Mouse (Mus musculus): ENCODE measurements around the gene Dgkq. TPM values are rescaled to one million over a fixed set of nuclear protein-coding genes. Genes with fewer than 3 reads are reported as not detected.

The Dgkq gene
- 10 to 100 TPM; 19.9 to 21.3 TPM for total RNA-seq (2021)
- long read RNA-seq, experiment 1, full-length matches to known transcripts: 7 of 19 reads
- long read RNA-seq, experiment 1, partial matches to known transcripts: 2 of 19 reads
- long read RNA-seq, experiment 1, other reads (novel, unspliced or antisense): 10 of 19 reads
- long read RNA-seq, experiment 2, full-length matches to known transcripts: 10 of 18 reads
- long read RNA-seq, experiment 2, partial matches to known transcripts: 4 of 18 reads
- long read RNA-seq, experiment 2, other reads (novel, unspliced or antisense): 4 of 18 reads

DNA sequence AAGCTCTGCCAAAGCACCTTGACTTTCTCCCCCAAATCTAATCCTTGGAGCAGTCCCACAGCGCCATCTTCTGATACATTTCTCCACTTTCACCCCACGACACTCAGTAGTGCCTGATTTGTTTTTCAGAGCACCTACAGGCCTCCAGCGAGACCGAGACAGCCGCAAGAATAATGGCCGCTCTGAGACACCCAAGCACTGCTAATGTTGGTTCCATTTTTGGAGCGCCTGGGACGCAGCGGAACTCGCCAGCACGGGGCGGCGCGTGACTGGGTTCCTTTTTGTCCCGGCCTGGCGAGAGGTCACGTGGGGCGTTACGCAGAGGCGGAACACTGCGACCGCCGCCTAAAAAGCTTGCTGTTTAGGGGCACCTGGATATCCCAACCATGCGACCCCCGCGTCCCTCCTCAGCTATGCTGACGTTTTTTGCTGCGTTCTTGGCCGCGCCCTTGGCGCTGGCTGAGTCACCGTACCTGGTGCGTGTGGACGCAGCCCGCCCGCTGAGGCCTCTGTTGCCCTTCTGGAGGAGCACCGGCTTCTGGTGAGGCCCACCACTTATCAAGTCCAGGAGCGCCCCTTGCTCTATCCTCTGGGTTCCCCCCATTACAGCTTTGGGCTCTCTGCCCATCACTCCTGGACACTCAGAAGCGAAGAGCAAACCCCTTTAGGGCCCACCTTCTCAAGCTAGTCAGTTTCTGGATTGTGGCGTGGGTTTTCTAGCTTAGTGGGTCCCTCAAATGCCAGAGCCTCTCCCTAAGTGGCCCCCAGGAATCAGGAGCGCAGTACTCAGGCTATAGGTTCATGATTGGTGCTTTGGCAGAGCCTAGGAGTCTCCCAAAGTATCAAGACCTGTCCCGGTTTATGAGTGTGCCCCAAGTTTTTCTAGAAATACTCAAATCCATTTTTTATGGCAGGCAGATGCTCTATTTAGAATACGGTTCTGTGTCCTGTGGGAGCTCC is at the start of gene Dgkq:
Dgkq (minus strand) TSS at position 696 of the 960 bp plus-strand sequence.
- peak; percentile 85 for DNase-seq (ENCODE audit: low spot score in 2 of 2)

GRCm38 (mm10) chr5:108718051-108718450 is 48.6 kb upstream of the Dgkq start:
- peak in 1 of 2 experiments; percentile 11 for DNase-seq (ENCODE audit: low spot score in 2 of 2)

GRCm38 (mm10) chr5:108715974-108716373 is 46.5 kb upstream of the Dgkq start:
- no peak for DNase-seq (ENCODE audit: low spot score in 2 of 2)

- no peak for DNase-seq (ENCODE audit: low spot score in 2 of 2)
Measured at GRCm38 (mm10) chr5:108714149-108714548, 44.7 kb upstream of the Dgkq start.

GRCm38 (mm10) chr5:108713691-108714090 is 44.2 kb upstream of the Dgkq start:
- DNase-seq (ENCODE audit: low spot score in 2 of 2): no peak

DNA sequence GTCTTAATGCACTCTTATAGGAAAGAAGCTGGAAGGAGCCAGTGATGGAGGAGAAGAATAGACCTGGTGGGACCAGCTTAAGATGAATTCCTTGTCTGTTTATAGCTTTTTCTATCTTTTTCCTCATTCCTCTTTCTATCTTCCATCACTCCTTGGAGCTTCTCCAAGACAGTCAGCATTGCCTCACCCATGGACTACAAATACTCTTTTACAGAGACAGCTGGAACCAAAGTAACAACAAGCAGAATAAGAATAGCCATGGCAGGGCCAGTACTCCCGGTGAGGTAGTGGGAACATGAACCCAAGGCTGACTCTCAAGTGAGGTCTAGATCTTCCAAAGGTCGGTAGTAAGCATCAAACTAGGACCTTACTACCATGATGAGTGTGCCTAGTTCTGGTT is 43.6 kb upstream of the Dgkq start:
- no peak for DNase-seq (ENCODE audit: low spot score in 2 of 2)

DNA sequence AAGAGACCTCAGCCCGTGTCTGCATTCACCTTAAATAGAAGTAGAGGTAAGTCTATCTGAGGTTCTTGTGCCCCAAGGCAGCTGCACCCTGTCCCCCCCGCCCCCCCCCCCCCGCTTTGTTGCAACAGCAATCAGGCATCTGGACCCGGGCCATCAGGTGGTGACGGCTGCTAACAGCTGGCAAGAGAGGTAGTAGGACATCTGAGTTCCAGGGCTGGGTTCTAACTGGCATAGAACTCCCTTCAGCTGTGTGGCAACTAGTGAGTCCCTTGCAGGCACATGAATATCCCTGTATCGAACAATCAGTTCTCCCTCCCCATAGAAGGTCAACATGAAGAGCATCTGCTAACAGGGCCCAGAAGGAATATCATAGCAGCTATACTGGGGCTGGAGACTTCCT is 42.5 kb upstream of the Dgkq start:
- DNase-seq (ENCODE audit: low spot score in 2 of 2): no peak

- DNase-seq (ENCODE audit: low spot score in 2 of 2): no peak
Measured at GRCm38 (mm10) chr5:108708981-108709731, 39.7 kb upstream of the Dgkq start.

- no peak for DNase-seq (ENCODE audit: low spot score in 2 of 2)
Measured at GRCm38 (mm10) chr5:108708419-108708818, 38.9 kb upstream of the Dgkq start.

GRCm38 (mm10) chr5:108707758-108708157 is 38.3 kb upstream of the Dgkq start:
- no peak for DNase-seq (ENCODE audit: low spot score in 2 of 2)

GRCm38 (mm10) chr5:108703754-108704626 is 34.5 kb upstream of the Dgkq start:
- DNase-seq (ENCODE audit: low spot score in 2 of 2): no peak

DNA sequence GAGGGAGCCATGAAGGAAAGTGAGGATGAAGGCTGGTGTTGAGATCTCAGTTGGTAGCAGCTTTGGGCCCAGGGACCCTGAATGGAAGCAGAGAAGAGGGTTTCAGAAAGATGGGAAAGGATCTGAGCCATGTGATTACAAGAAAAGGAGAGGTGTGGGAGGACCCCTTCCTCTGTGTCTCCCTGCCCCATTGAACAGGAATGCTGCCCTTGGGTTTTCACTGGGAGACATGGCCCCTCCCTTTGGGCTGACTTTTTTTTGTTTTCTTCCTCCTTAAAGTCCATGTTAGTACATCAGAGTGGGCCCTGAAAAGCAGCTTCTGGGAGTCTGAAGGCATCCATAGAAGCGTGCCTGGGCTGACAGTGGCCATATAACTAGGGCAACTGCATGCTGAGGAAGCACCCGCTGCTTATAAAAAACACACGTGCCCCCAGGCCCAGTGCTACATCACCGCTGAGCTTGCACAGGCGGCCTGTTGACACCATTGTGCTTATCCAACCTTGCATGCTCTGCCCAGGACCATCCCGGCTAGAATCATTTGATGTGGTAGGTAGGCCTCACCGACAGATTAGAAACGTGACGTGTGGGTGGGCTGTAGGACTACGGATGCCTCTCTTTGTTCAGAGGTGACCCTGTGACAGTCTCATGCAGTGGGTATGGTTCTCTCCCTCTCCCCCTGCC is 32.0 kb upstream of the Dgkq start:
- DNase-seq (ENCODE audit: low spot score in 2 of 2): no peak

GRCm38 (mm10) chr5:108700346-108700745 is 30.9 kb upstream of the Dgkq start:
- no peak for DNase-seq (ENCODE audit: low spot score in 2 of 2)

- DNase-seq (ENCODE audit: low spot score in 2 of 2): no peak
Measured at GRCm38 (mm10) chr5:108697341-108697753, 27.9 kb upstream of the Dgkq start.

DNA sequence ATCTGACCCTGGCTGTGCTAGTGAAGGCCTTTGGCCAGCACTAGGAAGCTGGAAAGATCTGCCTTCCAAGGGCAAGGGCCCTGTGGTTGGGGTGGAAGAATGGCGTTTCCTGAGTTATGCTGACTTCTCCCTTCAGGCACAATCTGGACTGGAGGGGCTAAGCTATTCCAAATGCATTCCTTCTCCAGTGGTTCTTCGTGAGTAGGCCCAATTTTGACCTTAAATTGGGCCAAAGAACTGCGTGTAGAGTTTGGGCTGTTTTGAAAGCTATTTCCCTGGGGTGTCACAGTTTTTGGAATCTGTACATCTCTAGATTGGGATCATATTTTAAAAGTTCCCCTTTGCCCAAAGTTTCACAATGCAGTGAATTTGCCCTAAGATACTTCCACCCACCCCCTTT is 27.1 kb upstream of the Dgkq start:
- DNase-seq (ENCODE audit: low spot score in 2 of 2): no peak

DNA sequence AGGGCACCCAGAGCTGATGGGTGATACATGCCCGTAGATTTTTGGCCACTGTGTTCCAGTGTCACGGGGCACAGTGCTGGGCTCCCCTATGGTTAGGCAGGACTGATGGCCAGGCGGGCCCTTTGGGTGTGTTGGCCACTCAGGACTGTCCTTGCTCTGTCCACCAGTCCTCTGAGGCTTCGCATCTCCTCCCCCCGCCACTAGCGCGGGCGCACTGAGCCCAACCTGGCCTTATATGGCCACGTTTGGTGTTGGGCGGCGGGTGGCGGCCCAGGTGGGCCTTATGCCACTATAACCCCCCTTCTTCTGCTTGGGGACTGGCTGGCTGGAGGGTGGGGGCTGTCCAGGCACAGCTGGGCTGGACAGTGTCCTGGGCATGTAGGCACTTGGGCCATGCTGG is 26.4 kb upstream of the Dgkq start:
- DNase-seq (ENCODE audit: low spot score in 2 of 2): no peak

DNA sequence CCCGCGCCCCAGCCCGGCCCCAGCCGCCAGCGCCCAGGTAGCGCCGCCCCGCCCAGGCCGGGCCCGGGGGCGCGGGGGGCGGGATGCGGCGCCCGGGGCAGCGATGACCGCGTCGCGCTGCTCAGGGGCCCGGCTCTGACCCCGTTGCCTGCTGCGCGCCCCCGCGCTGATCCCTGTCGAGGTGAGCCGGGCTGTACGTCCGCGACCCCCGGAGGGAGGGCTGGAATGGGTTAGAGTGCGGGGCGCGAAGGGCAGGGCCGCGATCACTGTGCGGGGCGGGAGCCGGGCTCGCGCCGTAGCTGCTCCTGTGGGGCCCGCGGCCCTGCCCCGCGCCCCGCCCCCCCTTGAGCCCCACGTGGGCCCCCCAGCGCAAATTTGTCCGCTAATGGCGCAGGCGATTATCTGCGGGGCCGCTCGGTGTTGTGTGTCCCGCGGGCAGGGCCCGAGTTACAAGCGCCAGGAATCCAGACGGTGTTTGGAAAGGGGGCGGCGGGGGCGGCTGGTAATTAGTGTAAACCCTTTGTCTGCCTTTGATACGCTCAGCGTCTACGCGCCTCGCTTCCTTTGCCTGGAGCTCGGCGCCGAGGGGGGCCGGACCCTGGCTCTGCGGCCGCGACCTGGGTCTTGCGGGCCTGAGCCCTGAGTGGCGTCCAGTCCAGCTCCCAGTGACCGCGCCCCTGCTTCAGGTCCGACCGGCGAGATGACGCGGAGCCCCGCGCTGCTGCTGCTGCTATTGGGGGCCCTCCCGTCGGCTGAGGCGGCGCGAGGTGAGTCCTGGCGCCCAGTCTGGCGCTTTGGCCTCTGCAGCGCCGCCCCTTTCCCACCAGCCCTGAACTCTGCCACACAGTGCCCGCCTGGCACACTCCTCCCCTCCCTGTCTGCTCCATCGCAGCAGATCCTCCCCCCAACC is 25.1 kb upstream of the Dgkq start:
- peak; percentile 44 to 56 for DNase-seq (ENCODE audit: low spot score in 2 of 2)

- peak; percentile 72 to 78 for DNase-seq (ENCODE audit: low spot score in 2 of 2)
Measured at GRCm38 (mm10) chr5:108693872-108694288, 24.4 kb upstream of the Dgkq start.

DNA sequence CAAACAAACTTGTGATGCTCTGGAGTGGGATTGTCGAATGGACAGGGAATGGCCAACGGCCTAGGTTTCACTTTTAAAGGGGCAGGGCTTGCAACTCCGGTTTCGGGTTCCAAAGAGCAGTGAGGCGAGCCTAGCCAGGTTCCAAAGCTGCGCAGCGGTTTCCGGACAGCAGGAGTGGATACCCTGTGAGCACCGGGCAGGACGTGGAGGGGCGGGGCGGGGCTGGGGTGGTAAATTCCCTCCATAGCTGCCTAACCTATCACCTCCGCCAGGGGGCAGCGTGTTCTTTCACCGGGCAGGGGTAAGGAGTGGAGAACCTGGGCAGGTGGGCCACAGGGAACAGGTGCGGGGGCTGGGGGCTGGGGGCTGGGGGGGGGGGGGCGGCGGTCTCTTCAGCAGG is 22.8 kb upstream of the Dgkq start, which contains the start of gene Fgfrl1:
Fgfrl1 (plus strand) TSS at position 112 of the 400 bp plus-strand sequence.
- DNase-seq (ENCODE audit: low spot score in 2 of 2): peak; percentile 65 to 78
